Mouse (Mus musculus) monocyte, adult 2 months (primary cell): ENCODE data around the gene Gm8994.

ENCODE experiments used
- DNase-seq, 2 experiments: peaks; one replicate each; pipeline ENCODE4 v3.0.0; 2022; ENCODE audit warnings: low spot score in 2 of 2, low read depth in 1 of 2

The Gm8994 gene

DNA sequence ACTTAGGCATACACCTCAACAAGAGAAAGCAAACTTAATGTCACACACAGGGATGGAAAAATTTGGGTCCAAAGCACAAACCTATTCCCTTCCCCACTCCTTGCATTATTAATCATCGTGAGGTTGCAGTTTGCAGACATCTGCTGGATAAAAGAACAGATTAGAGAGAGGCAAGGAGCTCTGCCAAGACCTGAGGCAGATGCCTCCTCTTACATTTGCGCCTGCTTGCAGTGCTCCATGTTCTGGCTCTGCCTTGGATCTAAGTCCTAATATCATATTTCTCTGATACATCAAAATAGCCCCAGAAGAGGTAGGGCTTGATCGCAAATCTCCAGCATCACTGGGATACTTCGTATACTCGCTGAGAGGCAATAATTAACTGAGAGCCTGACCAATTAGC is 31.1 kb downstream of the Gm8994 start:
- no peak for DNase-seq

DNA sequence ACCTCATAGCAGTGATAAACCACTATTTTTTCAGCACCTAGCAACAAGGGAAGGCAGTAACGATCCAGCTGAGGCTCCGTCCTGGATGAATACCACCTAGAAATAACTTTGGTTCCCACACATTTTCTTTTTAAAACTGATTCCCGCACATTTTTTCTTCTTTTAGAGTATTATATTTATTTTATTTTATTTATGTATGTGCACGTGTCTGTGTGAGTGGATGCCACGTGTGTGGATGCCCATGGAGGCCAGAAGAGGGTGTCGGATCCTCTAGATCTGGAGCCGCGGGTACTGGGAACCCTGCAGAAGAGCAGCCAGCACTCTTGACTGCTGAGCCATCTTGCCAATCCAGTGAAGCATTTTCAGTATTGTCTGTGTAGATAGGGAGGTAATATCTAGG is 36.0 kb downstream of the Gm8994 start:
- no peak for DNase-seq

DNA sequence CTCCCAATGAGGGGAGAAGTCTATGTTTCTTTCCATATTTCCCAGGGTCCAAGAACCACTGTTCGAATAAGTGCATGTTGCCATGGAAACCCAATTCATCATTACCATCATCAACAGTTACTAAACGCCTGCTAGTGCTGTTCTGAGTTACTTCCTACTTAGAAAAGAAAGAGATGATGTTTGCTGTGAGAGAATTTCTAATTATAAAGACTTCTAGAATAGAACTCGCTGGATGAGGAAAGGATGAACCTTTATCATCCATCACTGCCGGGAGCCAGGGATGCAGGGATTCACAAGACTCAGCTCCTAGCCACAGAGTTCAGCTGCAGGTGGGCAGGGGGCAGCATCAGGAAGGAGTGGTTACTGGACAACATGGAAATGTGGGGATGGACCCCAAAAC is 36.7 kb downstream of the Gm8994 start:
- no peak for DNase-seq

DNA sequence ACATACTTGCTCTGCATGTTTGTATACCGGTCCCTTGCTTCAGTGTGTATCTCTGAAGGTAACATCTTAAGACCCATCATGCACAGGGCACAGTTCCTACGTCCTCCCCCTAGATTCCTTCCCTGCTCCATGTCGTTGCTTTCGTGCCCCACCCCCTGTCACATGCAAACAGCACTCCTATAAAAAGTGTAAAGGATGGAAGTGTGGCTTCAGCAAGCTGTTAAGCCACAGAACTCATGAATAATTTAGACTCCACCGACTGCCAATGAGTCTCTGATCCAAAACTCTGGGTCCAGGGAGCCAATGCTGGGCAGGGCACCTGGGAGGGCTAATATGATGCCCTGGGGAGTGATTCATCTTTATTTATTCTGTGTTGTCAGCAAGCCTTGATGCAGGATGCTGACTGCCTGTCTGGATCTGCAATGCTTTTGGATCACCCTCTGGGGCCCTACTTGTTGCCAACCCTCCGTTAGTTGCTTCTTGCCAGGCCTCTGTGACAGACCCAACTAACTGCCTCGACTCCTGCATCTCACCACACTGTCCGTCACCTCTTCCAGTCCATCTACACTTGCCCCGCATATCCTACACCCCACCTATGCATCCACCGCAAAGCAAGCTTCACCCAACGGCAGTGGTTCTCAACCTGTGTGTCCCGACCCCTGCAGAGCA is 37.2 kb downstream of the Gm8994 start:
- no peak for DNase-seq

DNA sequence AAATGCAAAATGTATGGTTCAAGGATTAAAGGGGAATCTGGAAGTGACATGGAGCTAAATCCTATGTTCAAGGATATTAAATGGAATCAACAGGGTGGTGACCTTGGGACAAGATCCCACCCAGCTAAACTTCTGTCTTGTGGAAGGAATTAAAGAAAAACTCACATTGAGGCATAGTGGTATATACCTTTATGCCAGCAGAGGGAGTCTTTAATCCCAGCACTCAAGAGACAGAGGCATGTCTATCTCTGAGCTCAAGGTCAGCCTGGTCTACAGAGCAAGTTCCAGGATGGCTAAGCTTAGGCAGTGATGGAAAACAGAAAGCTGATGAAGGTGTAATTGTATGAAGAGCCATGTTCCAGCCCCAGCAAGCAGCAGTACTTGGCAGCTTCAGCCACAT is 48.8 kb downstream of the Gm8994 start:
- DNase-seq: no peak
